Mouse (Mus musculus) ES-E14 (cell line): ENCODE measurements around the gene Arhgap45.

Experiments used
- CHD2 ChIP-seq: IDR thresholded peaks from 2 replicates; pipeline ENCODE4 v1.6.1; 2014; ENCODE audit warnings: mild to moderate bottlenecking, low read depth, low read length, inconsistent platforms
- HCFC1 ChIP-seq: IDR thresholded peaks from 2 replicates; pipeline ENCODE4 v1.6.1; 2012; ENCODE audit warnings: low read length, inconsistent platforms, borderline replicate concordance; ENCODE audit not compliant: insufficient read depth
- MAFK ChIP-seq: IDR thresholded peaks from 2 replicates; pipeline ENCODE4 v1.6.1; 2014; ENCODE audit warnings: mild to moderate bottlenecking, low read depth, low read length, inconsistent platforms; ENCODE audit not compliant: insufficient read depth
- ZC3H11A ChIP-seq: IDR thresholded peaks from 2 replicates; pipeline ENCODE4 v1.6.1; 2012; ENCODE audit warnings: low read depth, mild to moderate bottlenecking, inconsistent platforms, low read length, borderline replicate concordance
- ZNF384 ChIP-seq: IDR thresholded peaks from 2 replicates; pipeline ENCODE4 v1.6.1; 2012; ENCODE audit warnings: low read depth, low read length, inconsistent platforms

- TF ChIP-seq ZC3H11A, result no peak
- TF ChIP-seq HCFC1, result no peak
- no peak for TF ChIP-seq ZNF384
- TF ChIP-seq MAFK, result no peak
- TF ChIP-seq CHD2, result no peak
These were observed 41.4 kb downstream of the Arhgap45 start for GRCm38 (mm10) chr10:80057683-80058326.
